Mouse (Mus musculus) layer of hippocampus, adult 18-20 months (tissue): Measurements from ENCODE around the gene Ube3b. TPM values are rescaled to one million over a fixed set of nuclear protein-coding genes. Genes with fewer than 3 reads are reported as not detected.
A peak's percentile ranks its signal among the peaks of the same experiment; 100 is the strongest.

Experiments
- DNase-seq, 2 experiments: peaks; one replicate each; pipeline ENCODE4 v3.0.0; 2022; ENCODE audit warnings: low spot score in 2 of 2
- total RNA-seq, 2 experiments: library from RNA; stranded (reverse); gene quantifications; 2 replicates each; pipeline ENCODE4 v1.2.3; 2021

Gene Ube3b
- total RNA-seq, 2 experiments from 2014 or later: 76.2 to 79.2 TPM

DNA sequence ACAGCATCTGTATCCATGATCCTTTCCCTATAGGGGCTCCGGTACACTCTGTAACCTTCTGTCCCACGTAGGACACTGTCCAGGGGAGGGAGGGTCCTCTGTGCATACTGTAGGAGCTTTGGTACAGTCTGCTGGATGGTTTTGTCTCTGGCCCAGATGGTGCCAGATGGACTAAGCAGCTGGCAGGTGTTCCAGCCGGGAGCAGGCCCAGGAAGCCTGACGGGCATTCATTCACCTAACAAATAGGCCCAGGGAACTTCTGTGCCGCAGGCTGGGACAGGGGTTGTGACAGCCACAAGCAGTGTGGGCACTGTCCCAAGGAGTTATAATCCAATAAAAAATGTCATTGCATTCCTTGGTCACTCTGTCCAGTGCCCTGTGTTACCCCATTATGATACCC, 43.6 kb downstream of the Ube3b start:
- no peak for DNase-seq

GRCm38 (mm10) chr5:114426732-114427131, 46.3 kb downstream of the Ube3b start:
- DNase-seq: no peak

DNA sequence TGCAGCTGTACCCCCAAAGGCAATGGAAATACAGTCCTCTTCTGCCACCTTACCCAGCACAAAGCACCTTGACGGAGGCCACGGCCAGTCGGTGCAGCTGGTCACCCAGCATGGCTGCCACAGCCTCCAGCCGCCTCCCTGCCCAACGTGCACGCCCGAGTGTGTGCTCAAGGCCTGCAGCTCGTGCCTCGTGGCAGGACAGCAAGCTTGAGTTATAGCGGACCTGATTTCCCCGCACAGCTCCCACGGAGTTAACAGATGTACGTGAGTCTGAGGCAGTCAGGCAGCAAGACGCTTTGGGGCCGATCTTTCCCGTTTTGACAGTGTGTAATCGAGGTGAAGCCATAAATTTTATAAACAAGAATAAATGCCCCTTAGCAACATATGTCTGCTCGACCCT, 48.2 kb downstream of the Ube3b start:
- DNase-seq: no peak

DNA sequence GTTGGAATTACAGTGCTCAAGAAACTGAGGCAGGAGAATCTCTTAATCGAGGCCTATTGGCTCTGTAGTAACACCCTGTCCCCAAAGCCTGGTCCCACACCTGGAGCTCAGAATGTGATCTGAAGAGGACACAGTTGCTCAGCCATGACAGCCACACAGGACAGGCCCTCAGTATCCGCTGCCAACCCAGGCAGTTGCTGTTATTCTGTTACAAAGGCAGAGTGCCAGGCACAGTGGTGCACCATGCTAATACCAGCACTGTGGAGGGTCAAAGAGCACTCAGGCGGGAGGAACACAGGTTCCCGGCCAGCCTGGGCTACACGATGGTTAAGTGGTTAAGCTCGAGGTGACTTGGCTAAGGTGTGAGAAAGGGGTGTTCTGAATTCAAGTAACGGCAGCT, 49.4 kb downstream of the Ube3b start:
- no peak for DNase-seq

DNA sequence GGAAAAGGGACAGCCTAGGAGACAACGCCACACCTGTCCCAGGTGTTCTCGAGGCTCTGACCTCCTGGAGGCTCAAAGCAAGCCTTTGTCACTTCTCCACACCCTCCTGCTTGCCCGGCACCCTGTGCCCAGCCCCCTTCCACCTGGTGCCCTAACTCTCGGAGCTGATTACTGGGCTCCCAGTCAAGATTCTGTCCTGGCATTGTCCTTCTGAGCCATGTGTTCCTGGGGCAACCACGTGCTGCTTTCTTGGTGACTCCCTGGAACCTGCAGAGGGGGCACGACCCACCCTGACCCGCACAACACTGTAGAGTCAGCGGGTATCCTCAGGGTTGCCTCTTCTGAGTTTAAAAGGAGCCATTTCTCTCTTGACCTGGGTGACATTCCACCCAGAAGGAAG, 54.0 kb downstream of the Ube3b start:
- DNase-seq: no peak

DNA sequence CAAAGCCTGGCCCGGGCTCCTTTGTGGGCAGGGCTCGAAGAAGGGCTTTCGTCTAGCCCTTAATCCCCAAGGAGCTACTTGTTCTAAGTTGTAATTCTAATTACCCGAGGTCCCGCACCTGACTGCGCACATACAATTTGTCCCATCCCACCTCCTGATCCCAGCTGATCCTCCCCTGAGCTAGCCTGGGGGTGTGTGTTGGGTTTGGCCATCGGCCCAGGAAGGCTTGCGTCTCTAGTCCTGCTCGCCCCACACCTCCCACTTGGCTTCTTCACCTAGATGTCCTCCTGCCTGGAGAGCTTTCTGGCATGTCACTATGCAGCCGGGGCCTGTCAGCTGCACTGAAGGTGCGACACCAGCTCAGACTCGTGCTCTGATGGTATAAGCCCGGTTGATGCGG, 55.2 kb downstream of the Ube3b start:
- no peak for DNase-seq

DNA sequence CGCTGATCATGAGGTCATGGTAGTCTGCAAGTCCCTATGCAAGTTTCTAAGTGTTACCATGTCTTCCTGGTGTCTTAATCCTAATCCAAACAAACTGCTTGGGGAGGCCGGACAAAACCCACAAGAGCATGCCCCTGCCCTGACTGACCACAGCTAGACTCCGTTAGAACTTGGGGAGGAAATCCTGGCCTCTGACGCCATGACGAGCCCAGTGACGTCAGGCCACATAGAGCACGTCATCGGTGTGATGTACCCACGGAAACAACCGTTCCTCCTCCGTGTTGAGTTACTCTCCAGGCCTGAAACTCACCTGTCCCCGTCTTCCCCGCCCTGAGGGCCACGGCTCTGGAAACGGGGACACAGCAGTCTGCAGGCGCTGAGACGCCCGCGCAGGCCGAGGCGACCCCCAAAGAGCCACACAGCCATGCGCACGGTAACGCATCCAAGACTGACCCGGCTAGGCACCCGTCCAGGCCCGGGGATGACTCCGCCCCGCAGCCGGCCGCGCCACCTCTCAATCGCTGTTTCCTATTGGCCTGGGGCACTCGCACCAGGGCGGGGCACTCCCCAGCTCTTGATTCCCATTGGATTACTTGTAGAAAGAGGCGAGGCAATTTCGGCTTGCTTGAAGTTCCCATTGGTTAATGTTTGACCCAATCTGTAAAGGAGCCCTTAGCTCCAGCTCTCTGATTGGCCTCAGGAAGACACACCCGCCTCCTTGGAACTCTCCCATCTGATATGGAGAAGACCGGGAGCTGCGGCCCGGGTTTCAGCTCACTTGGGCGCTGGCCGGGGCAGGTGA, 63.4 kb downstream of the Ube3b start, which contains the start of the genes Mmab and Mvk:
Gene Mmab (minus strand): TSS at position 495 of the 802 bp plus-strand sequence.
Gene Mvk (plus strand): TSS at position 704 of the 802 bp plus-strand sequence.
- peak; percentile 98 to 99 for DNase-seq

- no peak for DNase-seq
These were observed 63.9 kb downstream of the Ube3b start for GRCm38 (mm10) chr5:114444368-114444692.

DNA sequence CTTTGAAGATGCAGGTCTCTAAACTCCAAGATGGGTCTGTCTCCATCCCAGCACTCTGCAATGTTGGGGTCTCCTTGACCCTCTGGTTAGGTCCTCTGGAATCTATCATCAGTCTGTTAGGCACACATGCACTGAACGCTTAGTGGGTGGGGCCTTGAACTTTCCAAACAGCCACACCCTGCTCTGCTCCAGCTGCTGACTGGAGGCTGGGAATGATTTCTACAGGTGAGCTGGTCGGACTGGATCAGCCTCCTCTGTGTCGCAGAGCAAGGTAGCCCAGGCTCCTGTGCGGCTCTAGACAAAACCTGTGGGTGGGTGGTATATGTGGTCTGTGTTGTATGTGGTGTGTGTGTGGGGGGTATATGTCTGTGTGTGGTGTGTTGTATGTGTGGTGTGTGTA, 68.6 kb downstream of the Ube3b start:
- DNase-seq: no peak

DNA sequence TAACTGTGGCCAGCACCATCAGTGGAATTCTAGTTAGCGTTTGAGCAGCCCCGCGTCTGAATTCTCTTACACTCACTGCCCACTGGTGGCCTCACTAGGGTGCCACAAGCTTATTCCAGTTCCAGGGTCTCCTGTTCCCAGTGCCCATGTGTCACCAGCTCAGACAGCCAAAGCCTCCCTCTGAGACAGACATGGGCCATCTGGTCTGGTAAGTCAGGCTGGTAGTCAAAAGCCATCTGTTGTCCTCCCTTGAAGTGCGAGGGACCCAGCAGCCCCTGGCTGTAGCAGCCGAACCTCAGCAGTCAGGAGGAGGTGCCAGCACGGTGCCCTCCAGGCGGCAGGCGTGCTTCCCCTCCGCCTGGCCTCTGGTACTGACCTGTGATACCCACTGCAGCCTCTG, 75.9 kb downstream of the Ube3b start:
- no peak for DNase-seq

DNA sequence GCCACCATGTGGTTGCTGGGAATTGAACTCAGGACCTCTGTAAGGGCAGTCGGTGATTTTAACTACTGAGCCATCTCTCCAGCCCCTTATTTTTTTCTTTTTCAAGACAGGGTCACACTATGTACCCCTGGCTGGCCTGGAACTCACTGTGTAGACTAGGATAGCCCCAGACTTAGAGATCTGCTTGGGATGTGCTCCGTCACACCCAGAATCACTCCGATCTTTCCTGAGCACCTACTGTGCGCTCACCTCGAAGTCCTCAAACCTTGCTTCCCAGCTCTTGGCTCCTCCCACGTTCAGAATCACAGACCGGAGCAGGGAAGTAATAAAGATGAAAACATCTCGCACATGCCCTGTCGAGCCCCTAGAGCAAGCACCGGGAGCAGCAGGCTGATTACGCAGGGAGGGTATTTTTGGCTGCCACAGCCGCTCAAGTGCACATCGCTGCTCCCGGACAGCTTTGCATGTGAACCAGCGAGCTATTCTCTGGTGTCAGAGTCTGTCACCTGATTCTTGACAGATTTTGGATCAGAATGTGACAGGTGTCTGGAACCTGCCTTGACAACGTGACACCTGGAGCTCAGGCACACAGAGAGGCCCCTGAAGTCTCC, 76.7 kb downstream of the Ube3b start:
- DNase-seq: no peak

GRCm38 (mm10) chr5:114461238-114461637, 80.8 kb downstream of the Ube3b start:
- peak; percentile 49 to 79 for DNase-seq

- no peak for DNase-seq
These were observed 81.9 kb downstream of the Ube3b start for GRCm38 (mm10) chr5:114462067-114463040.

DNA sequence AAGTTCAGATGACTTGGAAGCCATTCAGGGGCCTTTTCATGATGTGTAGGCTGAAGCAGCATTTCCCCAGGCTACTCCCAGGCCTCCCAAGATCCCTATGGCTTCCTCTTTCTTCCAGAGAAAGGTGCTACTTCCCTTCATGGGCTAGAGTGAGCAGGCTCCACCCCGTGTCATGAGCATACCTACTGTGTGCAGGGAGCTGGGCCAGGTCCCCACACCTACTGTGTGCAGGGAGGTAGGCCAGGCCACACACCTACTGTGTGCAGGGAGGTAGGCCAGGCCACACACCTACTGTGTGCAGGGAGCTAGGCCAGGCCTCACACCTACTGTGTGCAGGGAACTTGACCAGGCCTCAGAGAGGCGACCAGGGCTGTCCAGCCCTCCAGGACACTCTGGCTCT, 84.2 kb downstream of the Ube3b start:
- DNase-seq: no peak

DNA sequence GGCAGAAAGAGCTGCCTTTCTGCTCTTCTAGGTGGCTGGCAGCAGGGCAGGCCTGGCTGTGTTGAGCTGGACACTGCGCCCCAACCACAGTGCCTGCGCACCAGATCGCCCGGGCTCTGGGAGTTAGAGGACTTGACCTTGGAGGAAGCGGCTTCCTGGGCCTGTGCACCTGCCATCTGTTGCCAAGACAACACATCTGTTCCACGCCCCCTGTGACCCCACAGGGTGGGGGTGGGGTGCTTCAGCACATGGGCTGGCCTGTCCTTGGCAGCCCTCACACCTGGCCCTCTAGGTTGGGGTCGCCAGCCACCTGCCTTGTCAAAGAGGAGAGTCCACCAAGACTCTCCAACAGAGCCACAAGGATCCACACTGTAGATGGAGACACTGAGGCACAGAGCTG, 85.2 kb downstream of the Ube3b start:
- DNase-seq: no peak

- DNase-seq: no peak
These were observed 86.6 kb downstream of the Ube3b start for GRCm38 (mm10) chr5:114467019-114467418.

- DNase-seq: peak in 1 of 2 experiments; percentile 59
These were observed 87.0 kb downstream of the Ube3b start for GRCm38 (mm10) chr5:114467430-114467829.

GRCm38 (mm10) chr5:114468007-114468406, 87.6 kb downstream of the Ube3b start:
- DNase-seq: no peak

DNA sequence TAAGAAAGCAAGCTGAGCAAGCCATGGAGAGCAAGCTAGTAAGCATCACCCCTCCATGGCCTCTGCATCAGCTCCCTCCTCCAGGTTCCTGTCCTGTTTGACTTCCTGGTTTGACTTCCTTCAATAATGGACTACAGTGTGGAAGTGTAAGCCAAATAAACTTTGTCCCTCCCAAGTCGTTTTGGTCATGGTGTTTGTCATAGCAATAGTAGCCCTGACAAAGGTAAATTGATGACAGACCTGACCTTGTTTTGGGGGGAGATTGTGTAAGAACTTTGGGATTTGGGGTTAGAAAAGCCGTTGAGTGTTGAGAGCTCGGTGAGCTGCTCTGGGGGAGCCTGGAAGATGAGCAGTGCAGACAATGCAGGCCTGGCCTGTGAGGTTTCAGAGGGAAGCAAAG, 90.0 kb downstream of the Ube3b start:
- no peak for DNase-seq
